Mouse (Mus musculus) left cerebral cortex, adult 11 months (tissue): ENCODE measurements around the gene Psmd8.

Experiments
- DNase-seq: peaks from one replicate; pipeline ENCODE4 v3.0.0; 2022; ENCODE audit warnings: low spot score

Gene Psmd8

DNA sequence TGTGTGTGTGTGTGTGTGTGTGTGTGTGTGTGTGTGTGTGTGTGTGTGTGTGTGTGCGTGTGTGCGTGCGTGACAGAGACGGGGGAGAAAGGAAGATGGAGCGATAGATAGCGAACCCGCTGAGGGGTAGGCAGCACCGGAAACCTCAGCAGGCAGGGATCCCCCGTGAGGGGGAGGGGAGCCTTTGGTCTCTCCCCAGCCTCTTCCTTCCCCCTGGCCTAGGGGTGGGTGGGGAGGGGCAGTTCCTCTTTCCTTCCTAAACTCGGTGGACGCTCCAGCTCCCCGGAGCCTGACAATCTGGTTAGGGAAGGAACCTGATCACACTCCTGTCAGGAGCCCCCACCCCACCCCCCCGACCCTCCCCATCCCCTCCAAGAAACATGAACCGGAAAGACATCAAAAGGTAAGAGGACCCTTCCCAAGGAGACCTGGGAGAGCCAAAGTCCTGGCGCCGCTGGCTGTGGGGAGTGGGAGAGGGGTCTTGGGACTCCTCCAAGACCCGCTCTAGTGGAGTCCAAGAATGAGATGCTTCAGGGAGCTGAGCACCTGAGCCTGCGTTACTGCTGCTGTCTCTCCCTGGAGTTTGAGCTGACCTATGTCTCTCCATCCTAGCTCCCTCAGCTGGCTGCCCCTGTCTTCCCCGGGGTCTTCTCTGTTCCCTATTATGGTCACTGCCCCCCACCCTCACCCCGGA is 45.7 kb downstream of the Psmd8 start, which contains the start of gene Rasgrp4:
Gene Rasgrp4, plus strand, starts transcription at position 159 of the 694 bp plus-strand sequence.
- DNase-seq = no peak

- DNase-seq = no peak
Observed at GRCm38 (mm10) chr7:29134230-29134629, 46.3 kb downstream of the Psmd8 start.

DNA sequence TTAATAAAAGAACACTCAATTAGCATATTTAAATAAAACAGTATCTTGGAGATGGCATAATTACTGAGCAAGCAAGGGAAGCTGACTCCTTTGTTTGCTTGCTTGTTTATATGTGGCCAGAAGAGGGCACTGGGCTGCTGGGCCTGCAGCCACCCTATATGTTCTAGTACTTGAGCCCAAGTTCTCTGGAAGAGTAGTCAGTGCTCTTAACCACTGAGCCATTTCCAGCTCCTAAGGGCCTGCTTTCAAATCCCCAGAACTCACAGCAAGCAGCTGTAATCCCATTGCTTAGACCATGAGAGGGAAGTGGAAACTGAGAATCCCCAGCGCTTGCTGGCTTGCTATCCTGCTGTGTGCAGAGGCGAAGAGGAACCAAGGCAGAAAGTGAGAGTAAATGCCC is 51.8 kb downstream of the Psmd8 start:
- no peak for DNase-seq

DNA sequence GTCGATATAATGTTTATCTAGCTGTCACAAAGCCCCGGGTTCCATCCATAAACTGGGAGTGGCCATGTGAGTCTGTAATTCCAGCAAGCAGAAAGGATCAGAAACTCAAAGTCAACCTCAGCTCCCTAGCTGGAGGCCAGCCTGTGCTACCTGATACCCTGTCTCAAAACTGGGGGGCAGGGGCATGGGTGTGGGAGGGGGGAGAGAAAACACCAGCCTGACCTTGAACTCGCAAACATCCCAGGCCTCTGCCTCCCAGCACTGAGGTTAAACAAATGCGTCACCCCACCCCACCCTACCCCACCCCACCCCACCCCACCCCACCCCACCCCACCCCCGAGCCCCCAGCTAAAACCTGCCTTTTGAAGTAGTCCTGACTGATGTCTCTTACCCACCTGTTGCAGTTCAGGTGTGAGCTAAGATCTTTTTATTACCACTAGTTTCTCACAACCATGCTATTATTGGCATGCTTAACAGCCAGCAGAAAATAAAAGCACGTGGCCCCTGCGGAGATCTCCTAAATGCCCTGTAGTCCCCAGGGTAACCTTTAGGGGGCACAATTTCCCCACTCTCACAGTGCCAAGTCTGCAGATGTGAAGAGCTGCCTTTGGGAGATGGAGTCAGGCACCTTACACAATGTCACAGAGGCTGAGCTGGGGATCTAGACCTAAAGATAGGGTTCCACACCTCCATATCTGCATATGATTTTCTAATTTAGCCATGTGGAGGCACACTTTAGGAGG is 54.2 kb downstream of the Psmd8 start:
- DNase-seq = peak; percentile 29

DNA sequence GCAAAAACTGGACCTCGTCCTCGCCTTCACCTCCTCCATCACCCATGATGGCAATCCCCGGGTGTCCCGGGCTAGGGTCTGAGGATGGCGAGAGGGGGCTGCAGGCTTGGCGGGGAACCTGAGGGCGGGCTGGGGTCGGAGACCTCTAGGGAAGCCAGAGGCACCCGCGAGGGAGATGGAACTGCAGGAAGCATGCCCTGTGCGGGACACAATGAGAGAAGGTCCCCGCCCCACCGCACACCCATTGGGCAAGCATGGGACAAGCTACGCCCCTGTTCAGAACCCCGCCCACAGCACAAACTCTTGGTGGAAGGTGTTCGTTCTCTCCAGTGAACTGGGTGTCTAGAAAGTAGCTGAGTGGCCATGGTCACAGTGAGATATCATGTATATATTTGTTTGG is 55.5 kb downstream of the Psmd8 start, which contains the start of gene Ryr1:
Gene Ryr1, minus strand, starts transcription at position 210 of the 400 bp plus-strand sequence.
- DNase-seq = no peak
